Mouse (Mus musculus): ENCODE measurements around the gene Snx29. TPM values are rescaled to one million over a fixed set of nuclear protein-coding genes. Genes with fewer than 3 reads are reported as not detected.
A peak's percentile ranks its signal among the peaks of the same experiment; 100 is the strongest.

Snx29 gene
- total RNA-seq, 2 experiments from 2014 or later = 17.8 to 20.6 TPM

- DNase-seq (ENCODE audit: low spot score in 2 of 2) = no peak
These were observed 449.6 kb downstream of the Snx29 start for GRCm38 (mm10) chr16:11772318-11772717.

- no peak for DNase-seq (ENCODE audit: low spot score in 2 of 2)
These were observed 451.6 kb downstream of the Snx29 start for GRCm38 (mm10) chr16:11774321-11774720.

DNA sequence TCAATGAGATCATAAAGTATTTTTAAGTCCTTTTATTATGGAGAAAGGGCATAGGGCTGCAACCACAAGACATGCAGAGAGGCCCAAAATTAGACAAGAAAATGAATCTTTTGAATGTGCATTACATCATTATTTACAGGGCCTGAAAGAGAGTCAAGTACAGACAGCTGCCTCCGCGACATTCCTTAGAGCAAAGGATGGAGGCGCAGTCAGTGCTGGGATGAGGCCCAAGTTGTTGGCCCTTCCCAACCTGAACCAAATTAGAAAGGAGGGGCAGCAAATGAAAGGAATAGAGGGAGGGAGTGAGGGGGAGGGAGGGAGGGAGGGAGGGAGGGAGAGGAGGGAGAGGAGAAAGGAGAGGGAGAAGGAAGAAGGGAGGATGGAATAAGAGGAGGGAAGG is 453.8 kb downstream of the Snx29 start:
- DNase-seq (ENCODE audit: low spot score in 2 of 2) = no peak

- no peak for DNase-seq (ENCODE audit: low spot score in 2 of 2)
These were observed 455.5 kb downstream of the Snx29 start for GRCm38 (mm10) chr16:11778191-11778590.

DNA sequence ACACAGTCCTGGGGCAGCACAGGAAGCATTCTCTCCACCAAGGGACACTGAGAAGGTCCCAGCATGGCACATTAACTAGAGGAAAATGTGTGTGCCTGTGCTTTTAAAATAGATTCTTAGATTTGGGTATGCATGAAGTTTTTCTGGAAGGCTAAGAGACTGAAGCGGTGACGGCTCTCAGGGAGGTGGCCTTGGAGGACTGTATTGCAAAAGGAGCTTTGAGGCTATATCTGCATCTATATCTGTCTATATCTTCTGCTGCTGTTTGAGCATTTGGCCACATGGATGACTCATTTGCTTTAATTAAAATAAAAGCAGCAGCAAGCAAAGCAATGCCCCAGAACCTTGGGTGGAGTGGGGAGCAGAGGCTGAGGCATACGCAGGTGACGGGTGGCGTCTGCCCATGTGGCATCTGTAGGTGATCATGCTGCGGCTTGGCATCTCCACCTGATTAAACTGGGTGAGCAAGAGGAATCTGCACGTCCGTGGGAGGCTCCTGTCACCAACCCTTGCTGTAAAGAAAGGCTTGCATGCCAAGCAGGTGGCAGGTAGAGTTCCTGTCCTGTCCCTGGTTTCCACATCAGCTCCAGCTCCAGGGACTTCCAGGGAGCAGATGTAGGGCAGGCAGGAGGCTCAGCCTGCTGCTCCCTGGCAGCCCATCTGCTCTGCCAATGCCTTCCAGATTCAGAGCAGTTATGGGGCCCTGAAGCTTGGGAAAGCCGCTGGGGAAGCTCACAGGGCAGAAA is 456.2 kb downstream of the Snx29 start:
- peak; percentile 29 to 31 for DNase-seq (ENCODE audit: low spot score in 2 of 2)

DNA sequence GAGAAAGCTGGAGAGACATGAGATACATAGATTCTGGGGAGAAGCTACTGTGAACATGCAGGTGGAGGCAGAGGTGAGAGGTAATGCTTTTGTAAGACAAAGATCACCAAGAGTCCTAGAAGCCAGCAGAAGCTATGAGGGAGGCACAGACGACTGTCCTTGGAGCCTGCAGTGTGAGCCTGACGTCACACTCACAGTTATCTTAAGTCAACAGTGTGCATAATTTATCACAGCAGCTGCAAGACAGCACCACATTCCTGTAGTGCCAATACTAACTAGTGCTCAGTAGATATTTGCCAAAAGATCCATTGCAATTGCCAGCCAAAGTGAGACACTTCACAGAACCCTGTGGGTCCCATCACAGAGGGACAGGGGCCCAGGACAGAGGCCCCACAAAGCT is 459.4 kb downstream of the Snx29 start:
- no peak for DNase-seq (ENCODE audit: low spot score in 2 of 2)

DNA sequence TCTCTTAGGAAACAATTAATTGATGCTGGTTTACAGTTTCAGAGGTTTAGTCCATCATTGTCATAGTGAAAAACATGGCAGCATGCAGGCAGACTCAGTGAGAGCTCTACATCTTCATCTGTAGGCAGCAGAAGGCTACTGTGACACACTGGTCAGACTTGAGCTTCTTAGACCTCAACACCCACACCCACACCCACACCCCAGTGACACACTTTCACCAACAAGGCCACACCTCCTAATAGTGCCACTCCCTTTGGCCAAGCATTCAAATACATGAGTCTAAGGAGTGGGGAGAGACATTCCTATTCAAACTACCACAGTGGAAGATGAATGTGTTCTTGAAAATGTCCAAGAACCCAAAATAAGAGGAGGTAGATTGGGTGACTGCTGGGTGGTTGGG is 460.6 kb downstream of the Snx29 start:
- no peak for DNase-seq (ENCODE audit: low spot score in 2 of 2)

DNA sequence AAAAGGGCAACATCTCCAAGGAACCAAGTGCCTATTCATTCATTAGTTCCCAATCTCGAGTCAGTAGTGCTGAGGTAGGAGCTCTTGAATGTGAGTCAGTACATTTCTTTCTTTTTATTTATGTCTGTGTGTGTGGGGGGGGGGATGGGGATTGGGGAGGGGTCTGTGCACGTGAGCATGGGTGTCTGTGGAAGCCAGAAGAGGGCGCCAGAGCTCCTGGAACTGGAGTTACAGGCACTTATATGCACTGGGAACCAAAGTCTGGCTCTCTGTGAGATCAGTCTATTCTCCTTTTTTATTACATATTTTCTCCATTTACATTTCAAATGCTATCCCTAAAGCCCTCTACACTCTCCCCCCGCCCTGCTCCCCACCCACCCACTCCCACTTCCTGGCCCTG is 461.6 kb downstream of the Snx29 start:
- no peak for DNase-seq (ENCODE audit: low spot score in 2 of 2)

DNA sequence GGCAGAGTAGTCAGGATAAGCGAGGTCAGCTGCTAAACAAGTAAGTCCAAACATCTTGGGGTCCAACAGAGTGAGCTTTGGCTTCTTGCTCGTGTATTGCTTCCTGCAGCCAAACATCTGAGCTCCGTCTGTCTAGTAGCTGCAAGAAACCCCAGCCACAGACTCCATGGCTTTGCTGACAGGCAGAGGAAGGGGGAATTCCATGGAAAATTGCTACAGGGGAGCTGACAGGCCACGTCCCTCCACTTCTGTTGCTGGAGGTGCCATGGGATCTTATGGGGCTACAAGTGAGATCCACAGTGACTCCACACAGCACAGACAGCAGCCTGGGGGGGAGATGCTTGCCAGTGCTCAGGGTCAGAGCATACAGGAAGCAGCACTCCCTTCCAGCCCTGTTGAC is 463.1 kb downstream of the Snx29 start:
- no peak for DNase-seq (ENCODE audit: low spot score in 2 of 2)

GRCm38 (mm10) chr16:11790476-11790875 is 467.8 kb downstream of the Snx29 start:
- no peak for DNase-seq (ENCODE audit: low spot score in 2 of 2)

GRCm38 (mm10) chr16:11793391-11793790 is 470.7 kb downstream of the Snx29 start:
- no peak for DNase-seq (ENCODE audit: low spot score in 2 of 2)

DNA sequence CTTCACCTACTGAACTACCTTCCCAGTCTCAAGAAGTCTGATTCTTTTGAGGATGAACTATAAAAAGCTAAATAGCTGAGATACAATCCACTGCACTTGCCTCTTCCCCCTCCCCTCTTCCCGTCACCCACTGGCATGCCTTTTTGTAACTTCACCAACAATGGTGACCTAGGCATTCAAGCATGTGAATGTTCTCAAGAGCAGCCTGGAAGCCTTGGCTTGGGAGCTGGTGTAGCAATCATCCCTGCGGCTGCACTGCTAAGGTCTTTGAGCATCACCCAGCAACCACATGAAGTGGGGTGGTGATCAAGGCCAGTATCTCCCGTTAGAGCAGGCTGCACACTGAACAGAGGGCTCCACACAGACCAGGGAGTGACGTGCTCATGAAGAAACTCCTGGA is 471.9 kb downstream of the Snx29 start:
- no peak for DNase-seq (ENCODE audit: low spot score in 2 of 2)

DNA sequence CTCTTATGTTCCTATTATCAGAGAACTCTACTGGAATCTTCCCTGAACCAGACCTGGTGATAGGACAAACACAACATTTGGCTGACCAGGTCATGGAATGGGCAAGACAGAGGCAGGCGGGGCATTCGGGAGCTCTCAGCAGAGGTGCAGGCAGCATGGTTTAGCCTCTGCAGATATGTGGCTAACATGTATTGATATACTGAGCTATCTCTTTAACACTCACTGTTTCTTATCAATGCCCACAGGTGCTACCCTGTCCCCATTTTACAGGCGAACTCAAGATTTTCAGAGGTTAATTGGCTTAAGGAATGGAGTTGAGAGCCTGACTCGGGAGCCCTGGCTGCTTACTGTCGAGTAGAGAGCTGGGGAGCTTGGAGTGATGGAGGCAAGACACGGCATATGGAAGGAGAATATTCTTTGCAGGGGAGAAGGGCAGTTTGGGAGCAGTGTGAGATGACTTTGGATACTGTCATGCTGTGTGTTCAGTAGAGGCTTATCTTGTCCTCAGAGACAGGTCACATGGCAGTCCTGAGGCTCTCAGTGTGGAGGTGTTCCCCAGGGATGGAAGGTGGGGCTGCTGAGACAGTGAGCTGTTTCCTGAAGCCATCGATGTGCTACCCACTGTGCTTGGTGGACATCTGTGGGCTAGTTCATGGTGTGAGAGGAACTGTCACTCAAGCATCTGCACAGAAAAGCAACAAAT is 473.2 kb downstream of the Snx29 start:
- no peak for DNase-seq (ENCODE audit: low spot score in 2 of 2)

GRCm38 (mm10) chr16:11801960-11802539 is 479.3 kb downstream of the Snx29 start:
- DNase-seq (ENCODE audit: low spot score in 2 of 2) = no peak

Other genes with a start within 250 kb of the Snx29 start
- gene Txndc11, start 188.3 kb upstream of the Snx29 start, total RNA-seq (2021) = 10 to 100 TPM; 31.6 to 32.5 TPM
- gene Zc3h7a, start 146.5 kb upstream of the Snx29 start, total RNA-seq (2021) = 10 to 100 TPM; 57.0 to 59.2 TPM
- 10 to 100 TPM; 49.5 to 51.7 TPM for gene Rsl1d1, start 119.6 kb upstream of the Snx29 start, total RNA-seq (2021)
- gene Gspt1, start 68.6 kb upstream of the Snx29 start, total RNA-seq (2021) = 10 to 100 TPM; 82.7 to 85.1 TPM
- gene Tnfrsf17, start 9.1 kb upstream of the Snx29 start, total RNA-seq (2021) = under 1 TPM; 0.46 to 0.73 TPM

Measured in left cerebral cortex, adult 18-20 months (tissue).